Mouse (Mus musculus): ENCODE results near the gene Neurl3. TPM values are rescaled to one million over a fixed set of nuclear protein-coding genes. Genes with fewer than 3 reads are reported as not detected.

The Neurl3 gene
- 0.16 and 1.2 TPM in 2 replicates for total RNA-seq (2014; rRNA removed)
- polyA plus RNA-seq (2015; fragmentation: Nextera tagmentation; extraction: Ambion mirVana) = 1.8 and 2.1 TPM in 2 replicates

DNA sequence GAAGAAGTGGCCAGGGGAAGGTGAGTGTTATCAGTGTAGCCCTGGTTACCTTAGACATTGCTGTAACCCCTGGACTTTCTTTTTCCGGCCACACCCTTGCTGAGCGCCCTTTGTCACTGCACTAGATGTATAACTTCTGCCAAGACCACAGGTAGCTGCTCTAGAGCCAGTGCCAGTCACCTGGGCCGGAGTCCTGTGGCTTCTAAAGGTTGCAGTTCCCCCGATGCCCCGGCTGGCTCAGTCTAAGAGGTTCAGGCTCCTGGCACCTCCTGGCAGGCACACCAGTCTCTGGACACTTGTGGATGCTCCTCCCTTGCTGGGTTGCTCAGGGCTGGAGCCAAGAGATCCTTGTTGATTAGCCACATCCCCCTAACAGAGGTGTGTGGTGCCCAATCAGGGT is at the start of gene Neurl3:
Gene Neurl3, minus strand, starts transcription at position 225 of the 400 bp plus-strand sequence.
- H3K4me2 ChIP-seq (ENCODE audit: low read depth, low read length) = no peak within 1 kb of the TSS
- no peak within 1 kb of the TSS for H3K4me3 ChIP-seq (ENCODE audit: low read length)
- no peaks in the 10 kb centered on the region for H3K4me1 ChIP-seq (ENCODE audit: insufficient read depth, low read length)
- H3K36me3 ChIP-seq (ENCODE audit: insufficient read depth, low read length) = no peaks in the 10 kb centered on the region
- DNase-seq (ENCODE audit: low spot score) (no peak), ATAC-seq (0 out of 2 replicates have a peak, but pooled peaks have one; percentile 3)
- no peak within 1 kb of the TSS for H3K27ac ChIP-seq
- H3K9me3 ChIP-seq (ENCODE audit: low read length) = no peaks in the 10 kb centered on the region
- H3K9ac ChIP-seq (replicated peaks; ENCODE audit: low read length) = no peak within 1 kb of the TSS
- TF ChIP-seq CTCF (IDR thresholded peaks at IDR 0.05; ENCODE audit: low read depth) = no peak
- H3K27me3 ChIP-seq (ENCODE audit: insufficient read depth, low read length) = no peaks in the 10 kb centered on the region; the same call in 1 of the 2 replicates
- 90% methylated on average over 5 of the region's 5 CpGs for WGBS

DNA sequence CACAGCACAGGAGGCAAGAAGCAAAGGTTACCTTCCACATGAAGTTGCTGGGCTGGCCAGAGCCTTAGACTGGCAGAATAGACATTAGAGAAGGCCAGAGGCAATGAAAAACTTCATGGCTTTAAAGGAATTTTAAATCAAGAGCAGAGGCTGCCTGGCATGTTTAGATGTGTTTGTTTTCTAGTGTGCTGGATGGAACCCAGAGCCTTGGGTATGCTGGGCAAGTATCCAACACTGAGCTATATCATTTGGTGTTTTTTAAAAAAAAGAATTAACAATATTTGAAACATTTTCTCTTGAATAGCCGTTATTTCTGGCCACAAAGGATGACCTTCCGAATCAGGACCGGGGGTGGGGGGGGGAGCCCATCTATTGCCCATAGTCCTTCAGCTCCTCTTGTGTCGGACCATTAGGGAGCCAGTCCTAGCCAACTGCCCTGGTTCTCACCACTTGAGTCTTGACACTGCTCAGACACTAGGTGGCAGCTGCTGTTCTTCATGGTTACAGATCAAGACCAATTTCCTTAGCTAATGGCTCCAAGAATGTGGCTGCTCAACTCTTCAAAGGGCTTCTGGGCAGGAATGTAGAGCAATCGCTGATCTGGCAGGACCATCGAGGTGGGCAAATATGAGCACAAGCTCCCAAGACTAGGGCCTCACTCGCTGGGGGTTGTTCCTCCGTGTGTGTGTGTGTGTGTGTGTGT is 49.4 kb upstream of the Neurl3 start:
- H3K4me2 ChIP-seq (ENCODE audit: low read depth, low read length) = no peak overlapping the region

DNA sequence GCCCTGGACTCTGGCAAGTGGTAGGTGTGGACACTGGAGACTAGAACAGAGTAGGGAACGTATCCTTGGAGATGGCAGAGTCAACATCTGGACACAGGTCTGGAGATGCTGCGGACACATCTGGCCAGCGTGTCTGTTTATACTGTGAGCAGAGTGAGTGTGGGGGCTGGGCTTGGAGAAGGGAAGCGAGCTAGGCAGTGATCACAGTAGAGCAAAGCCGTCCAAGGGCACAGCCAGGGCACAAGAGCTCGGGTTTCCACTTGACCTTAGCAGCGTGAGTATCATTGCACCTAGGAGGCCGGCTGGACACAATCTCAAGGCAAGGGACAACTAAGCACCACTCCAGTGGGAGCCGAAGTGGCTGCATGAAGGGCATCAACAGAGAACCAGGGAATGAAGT is 48.6 kb upstream of the Neurl3 start:
- DNase-seq (ENCODE audit: low spot score) (no peak), ATAC-seq (no peak)
- no peak overlapping the region for H3K4me2 ChIP-seq (ENCODE audit: low read depth, low read length)
- no peaks in the 10 kb centered on the region for H3K27me3 ChIP-seq (ENCODE audit: insufficient read depth, low read length)
- no peak overlapping the region for H3K4me3 ChIP-seq (ENCODE audit: low read length)
- H3K4me1 ChIP-seq (ENCODE audit: insufficient read depth, low read length) = no peaks in the 10 kb centered on the region
- no peak for TF ChIP-seq CTCF (IDR thresholded peaks at IDR 0.05; ENCODE audit: low read depth)
- H3K9me3 ChIP-seq (ENCODE audit: low read length) = no peaks in the 10 kb centered on the region
- no peak overlapping the region for H3K27ac ChIP-seq
- WGBS = 78% methylated on average over 9 of the region's 9 CpGs
- peaks cover 3% of the 10 kb centered on the region for H3K36me3 ChIP-seq (ENCODE audit: insufficient read depth, low read length)
- H3K9ac ChIP-seq (replicated peaks; ENCODE audit: low read length) = no peak overlapping the region

More for the DNA sequence above, 49.4 kb upstream of the Neurl3 start:
- no peak overlapping the region for H3K9ac ChIP-seq (replicated peaks; ENCODE audit: low read length)
- no peak overlapping the region for H3K27ac ChIP-seq
- DNase-seq (ENCODE audit: low spot score) (peak; percentile 76), ATAC-seq (peak; percentile 71)
- no peaks in the 10 kb centered on the region for H3K27me3 ChIP-seq (ENCODE audit: insufficient read depth, low read length)
- H3K36me3 ChIP-seq (ENCODE audit: insufficient read depth, low read length) = peaks cover 3% of the 10 kb centered on the region
- no peak overlapping the region for H3K4me3 ChIP-seq (ENCODE audit: low read length)
- H3K4me1 ChIP-seq (ENCODE audit: insufficient read depth, low read length) = no peaks in the 10 kb centered on the region
- WGBS = 49% methylated on average over 8 of the region's 8 CpGs
- peak; percentile 81 for TF ChIP-seq CTCF (IDR thresholded peaks at IDR 0.05; ENCODE audit: low read depth)
- no peaks in the 10 kb centered on the region for H3K9me3 ChIP-seq (ENCODE audit: low read length)

DNA sequence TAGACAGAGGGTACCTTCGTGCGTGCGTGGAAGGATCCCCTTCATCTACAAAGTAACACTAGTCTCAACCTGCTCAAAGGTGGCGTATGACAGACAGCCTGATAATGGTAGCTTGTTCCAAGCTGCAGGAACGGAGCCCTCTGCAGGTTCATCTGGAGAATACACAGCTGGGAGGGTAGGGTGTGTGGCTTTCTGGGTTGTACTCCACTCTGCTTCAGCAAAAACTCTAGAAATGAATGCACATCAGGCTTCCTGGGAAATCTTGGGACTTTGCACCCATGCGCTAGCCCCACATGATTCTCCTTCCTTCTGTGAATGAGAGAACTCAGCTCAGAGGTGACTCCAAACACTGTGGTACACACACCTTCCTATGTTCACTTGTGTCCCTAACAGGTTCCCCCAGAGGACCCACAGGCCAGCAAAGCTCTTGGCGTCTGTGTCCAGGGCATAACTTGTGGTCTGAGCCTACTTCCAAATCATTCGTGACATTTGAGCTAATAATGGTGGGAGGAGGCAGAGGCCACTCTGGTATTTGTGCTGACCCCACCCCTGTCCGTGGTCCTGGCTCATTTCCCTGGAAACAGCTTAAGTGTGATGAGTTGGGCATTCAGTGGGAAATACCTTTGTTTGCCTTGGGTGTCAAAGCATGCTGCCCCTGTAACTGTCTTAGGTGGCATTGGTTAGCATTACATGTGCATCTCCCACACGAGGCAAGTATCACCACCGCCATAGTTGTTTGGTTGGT is 47.5 kb upstream of the Neurl3 start:
- Histone ChIP-seq H3K27me3 (ENCODE audit: insufficient read depth, low read length) (no peaks in the 10 kb centered on the region), H3K36me3 (ENCODE audit: insufficient read depth, low read length) (peaks cover 3% of the 10 kb centered on the region), H3K4me2 (ENCODE audit: low read depth, low read length) (no peak overlapping the region), H3K9me3 (ENCODE audit: low read length) (no peaks in the 10 kb centered on the region), H3K9ac (replicated peaks; ENCODE audit: low read length) (no peak overlapping the region), H3K4me3 (ENCODE audit: low read length) (no peak overlapping the region), H3K27ac (no peak overlapping the region), H3K4me1 (ENCODE audit: insufficient read depth, low read length) (no peaks in the 10 kb centered on the region)
- no peak for ATAC-seq
- DNase-seq (ENCODE audit: low spot score) = no peak
- peak; percentile 48 for TF ChIP-seq CTCF (IDR thresholded peaks at IDR 0.05; ENCODE audit: low read depth)
- WGBS = 76% methylated on average over 11 of the region's 11 CpGs

DNA sequence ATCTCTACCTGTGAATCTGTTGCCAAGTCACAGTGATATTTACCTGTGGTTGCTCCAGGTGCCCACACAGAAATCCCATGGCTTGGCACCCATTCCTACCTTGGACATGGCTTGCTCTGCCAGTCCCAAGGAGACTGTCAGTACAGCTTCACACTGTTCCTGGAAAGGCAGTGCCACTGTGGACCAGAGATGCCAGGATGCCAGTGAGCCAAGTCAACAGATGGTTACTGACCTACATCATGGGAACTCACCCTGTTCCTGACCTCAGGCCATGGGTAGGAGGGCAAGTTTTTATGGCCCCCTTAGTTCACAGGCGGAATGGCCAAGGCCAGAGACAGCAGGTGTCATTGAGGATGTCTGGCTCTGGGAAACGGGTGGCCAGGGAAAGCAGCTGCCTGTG is 46.7 kb upstream of the Neurl3 start:
- peaks cover 3% of the 10 kb centered on the region for H3K36me3 ChIP-seq (ENCODE audit: insufficient read depth, low read length)
- WGBS = 85% methylated on average over 2 of the region's 2 CpGs
- no peak for TF ChIP-seq CTCF (IDR thresholded peaks at IDR 0.05; ENCODE audit: low read depth)
- H3K27ac ChIP-seq = no peak overlapping the region
- H3K4me2 ChIP-seq (ENCODE audit: low read depth, low read length) = no peak overlapping the region
- no peaks in the 10 kb centered on the region for H3K4me1 ChIP-seq (ENCODE audit: insufficient read depth, low read length)
- no peak for ATAC-seq
- no peaks in the 10 kb centered on the region for H3K27me3 ChIP-seq (ENCODE audit: insufficient read depth, low read length)
- H3K9me3 ChIP-seq (ENCODE audit: low read length) = no peaks in the 10 kb centered on the region
- no peak overlapping the region for H3K9ac ChIP-seq (replicated peaks; ENCODE audit: low read length)
- no peak for DNase-seq (ENCODE audit: low spot score)
- H3K4me3 ChIP-seq (ENCODE audit: low read length) = no peak overlapping the region

DNA sequence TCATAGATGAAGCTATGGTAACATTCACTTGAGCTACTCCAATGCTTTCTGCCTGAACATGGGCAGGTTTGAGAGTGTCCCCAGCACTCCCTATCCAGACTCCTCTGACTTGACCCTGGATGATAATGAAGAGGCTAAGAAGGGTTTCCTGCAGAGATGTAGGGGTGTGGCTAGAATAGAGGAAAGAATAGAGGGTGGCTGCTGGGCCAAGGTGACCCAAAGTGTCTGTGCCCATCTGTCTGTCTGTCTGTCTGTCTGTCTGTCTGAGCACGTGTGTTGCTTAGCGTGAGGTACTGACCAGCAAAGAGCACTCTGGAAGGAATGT is 41.3 kb upstream of the Neurl3 start:
- Histone ChIP-seq H3K4me3 (ENCODE audit: low read length) (no peak overlapping the region), H3K9ac (replicated peaks; ENCODE audit: low read length) (no peak overlapping the region), H3K4me2 (ENCODE audit: low read depth, low read length) (no peak overlapping the region), H3K4me1 (ENCODE audit: insufficient read depth, low read length) (no peaks in the 10 kb centered on the region), H3K27me3 (ENCODE audit: insufficient read depth, low read length) (no peaks in the 10 kb centered on the region), H3K36me3 (ENCODE audit: insufficient read depth, low read length) (peaks cover 3% of the 10 kb centered on the region), H3K9me3 (ENCODE audit: low read length) (no peaks in the 10 kb centered on the region), H3K27ac (no peak overlapping the region)
- TF ChIP-seq CTCF (IDR thresholded peaks at IDR 0.05; ENCODE audit: low read depth) = no peak
- DNase-seq (ENCODE audit: low spot score) = no peak
- WGBS = 81% methylated on average over 2 of the region's 2 CpGs
- ATAC-seq = no peak

Measured in hindbrain, postnatal 0 days (tissue).